Mouse (Mus musculus): ENCODE results near the gene Ywhae. TPM values are rescaled to one million over a fixed set of nuclear protein-coding genes. Genes with fewer than 3 reads are reported as not detected.
A peak's percentile ranks its signal among the peaks of the same experiment; 100 is the strongest.
"Not testable (repeated sequence)": the region's sequence is repeated elsewhere in the genome, so short reads cannot be mapped to it uniquely, and the experiment has no call there.

Gene Ywhae
- total and polyA plus RNA-seq, 3 experiments: 219 to 1,033 (median 577) TPM

DNA sequence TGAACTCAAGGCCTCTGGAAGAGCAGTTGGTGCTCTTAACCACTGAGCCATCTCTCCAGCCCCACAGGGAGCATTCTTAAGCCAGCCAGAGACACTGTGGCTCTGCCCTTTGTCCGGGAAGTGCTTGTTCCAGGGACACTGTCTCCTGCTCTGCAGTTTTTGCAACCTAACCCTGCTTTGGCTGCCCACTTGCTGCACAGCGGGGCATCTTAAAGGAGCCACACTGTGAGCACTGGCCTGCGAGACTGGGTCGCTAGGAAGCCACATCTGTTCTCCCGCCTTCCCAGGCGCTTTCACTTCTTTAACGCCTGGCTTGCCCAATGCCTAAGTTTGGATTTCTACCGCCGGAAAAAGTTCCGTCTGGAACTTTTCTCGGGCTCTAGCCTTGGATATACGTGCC is 17.1 kb upstream of the Ywhae start:
- Histone ChIP-seq H3K9me3 (replicated peaks) (peaks cover 2% of the 10 kb centered on the region), H3K4me1 (ENCODE audit: insufficient read depth, low read depth, low read length) (no peaks in the 10 kb centered on the region), H3K4me3 (ENCODE audit: low read depth, low read length) (no peak overlapping the region), H3K36me3 (replicated peaks) (no peaks in the 10 kb centered on the region), H3K27me3 (ENCODE audit: insufficient read depth, low read length) (peaks cover 10% of the 10 kb centered on the region)
- TF ChIP-seq CTCF (IDR thresholded peaks at IDR 0.05; ENCODE audit: low read depth, low read length): no peak
- TF ChIP-seq TAL1 (conservative IDR thresholded peaks at IDR 0.05; ENCODE audit: low read depth, low read length): no peak
- no peak for TF ChIP-seq POLR2AphosphoS5 (IDR thresholded peaks at IDR 0.05; ENCODE audit: insufficient replicate concordance, low read depth, low read length)
- TF ChIP-seq GATA1 (IDR thresholded peaks at IDR 0.05; ENCODE audit: borderline replicate concordance, low read length): no peak
- no peak for TF ChIP-seq GATA2 (IDR thresholded peaks at IDR 0.05; ENCODE audit: borderline replicate concordance, low read depth, low read length)
- no peak for DNase-seq (ENCODE audit: low spot score)
- ATAC-seq (ENCODE audit: extremely low read depth, insufficient number of reproducible peaks, low FRiP score, poor library complexity, severe bottlenecking): no peak

DNA sequence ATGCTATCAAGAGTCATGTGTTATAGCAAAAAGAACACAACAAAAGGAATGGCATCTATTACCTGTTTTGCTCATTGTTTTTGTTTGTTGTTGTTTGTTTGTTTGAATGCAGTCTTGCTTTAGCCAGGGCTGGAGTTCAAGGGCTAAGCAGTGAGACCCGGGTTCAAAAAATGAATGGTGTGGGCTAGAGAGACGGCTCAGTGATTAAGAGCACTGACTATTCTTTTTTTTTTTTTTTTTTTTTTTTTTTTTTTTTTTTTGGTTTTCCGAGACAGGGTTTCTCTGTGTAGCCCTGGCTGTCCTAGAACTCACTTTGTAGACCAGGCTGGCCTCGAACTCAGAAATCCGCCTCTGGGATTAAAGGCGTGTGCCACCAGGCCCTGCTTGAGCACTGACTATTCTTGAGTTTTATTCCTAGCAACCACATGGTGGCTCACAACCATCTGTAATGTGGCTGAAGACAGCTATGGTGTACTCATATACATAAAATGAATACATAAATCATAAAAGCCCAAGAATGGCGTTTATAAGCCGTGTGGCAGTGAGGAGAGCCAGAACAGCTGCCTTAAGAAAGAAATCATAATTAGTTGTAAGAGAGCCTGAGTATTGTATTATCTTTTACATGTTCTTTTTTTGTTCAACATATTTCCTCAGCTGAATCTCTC is 15.9 kb upstream of the Ywhae start:
- Histone ChIP-seq H3K9me3 (replicated peaks) (peaks cover 10% of the 10 kb centered on the region), H3K4me1 (ENCODE audit: insufficient read depth, low read depth, low read length) (no peaks in the 10 kb centered on the region), H3K36me3 (replicated peaks) (no peaks in the 10 kb centered on the region), H3K4me3 (ENCODE audit: low read depth, low read length) (no peak overlapping the region), H3K27me3 (ENCODE audit: insufficient read depth, low read length) (peaks cover 14% of the 10 kb centered on the region)
- DNase-seq (ENCODE audit: low spot score) (no peak), ATAC-seq (ENCODE audit: extremely low read depth, insufficient number of reproducible peaks, low FRiP score, poor library complexity, severe bottlenecking) (no peak)
- no peak for TF ChIP-seq TAL1 (conservative IDR thresholded peaks at IDR 0.05; ENCODE audit: low read depth, low read length)
- TF ChIP-seq POLR2AphosphoS5 (IDR thresholded peaks at IDR 0.05; ENCODE audit: insufficient replicate concordance, low read depth, low read length): no peak
- no peak for TF ChIP-seq CTCF (IDR thresholded peaks at IDR 0.05; ENCODE audit: low read depth, low read length)
- no peak for TF ChIP-seq GATA1 (IDR thresholded peaks at IDR 0.05; ENCODE audit: borderline replicate concordance, low read length)
- TF ChIP-seq GATA2 (IDR thresholded peaks at IDR 0.05; ENCODE audit: borderline replicate concordance, low read depth, low read length): no peak

DNA sequence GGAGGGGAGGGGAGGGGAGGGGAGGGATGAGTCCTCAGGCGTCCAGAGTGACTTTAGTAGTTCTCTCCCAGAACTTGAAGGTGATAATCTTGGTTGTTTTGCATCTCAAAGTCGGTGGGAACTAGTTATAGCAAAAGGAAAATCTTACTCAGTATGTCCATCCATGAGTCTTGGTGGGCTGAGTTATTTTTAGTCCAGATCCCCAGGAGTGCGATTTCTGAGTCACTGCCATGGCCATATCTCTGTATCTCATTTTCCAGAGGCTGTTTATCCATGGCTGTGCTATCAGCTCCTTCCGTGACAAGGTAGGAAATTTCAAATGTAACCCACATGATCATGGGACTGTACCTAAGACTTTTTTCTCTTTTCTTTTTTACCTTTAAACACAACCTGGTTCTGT is 10.3 kb upstream of the Ywhae start:
- ATAC-seq (ENCODE audit: extremely low read depth, insufficient number of reproducible peaks, low FRiP score, poor library complexity, severe bottlenecking) (no peak), DNase-seq (ENCODE audit: low spot score) (no peak)
- Histone ChIP-seq H3K27me3 (ENCODE audit: insufficient read depth, low read length) (peaks cover 11% of the 10 kb centered on the region), H3K4me3 (ENCODE audit: low read depth, low read length) (no peak overlapping the region), H3K4me1 (ENCODE audit: insufficient read depth, low read depth, low read length) (0 out of 2 replicates have a peak, but pooled peaks cover 2% of the 10 kb centered on the region), H3K36me3 (replicated peaks) (no peaks in the 10 kb centered on the region), H3K9me3 (replicated peaks) (peaks cover 10% of the 10 kb centered on the region)
- no peak for TF ChIP-seq GATA1 (IDR thresholded peaks at IDR 0.05; ENCODE audit: borderline replicate concordance, low read length)
- no peak for TF ChIP-seq GATA2 (IDR thresholded peaks at IDR 0.05; ENCODE audit: borderline replicate concordance, low read depth, low read length)
- TF ChIP-seq TAL1 (conservative IDR thresholded peaks at IDR 0.05; ENCODE audit: low read depth, low read length): no peak
- TF ChIP-seq POLR2AphosphoS5 (IDR thresholded peaks at IDR 0.05; ENCODE audit: insufficient replicate concordance, low read depth, low read length): no peak
- no peak for TF ChIP-seq CTCF (IDR thresholded peaks at IDR 0.05; ENCODE audit: low read depth, low read length)

DNA sequence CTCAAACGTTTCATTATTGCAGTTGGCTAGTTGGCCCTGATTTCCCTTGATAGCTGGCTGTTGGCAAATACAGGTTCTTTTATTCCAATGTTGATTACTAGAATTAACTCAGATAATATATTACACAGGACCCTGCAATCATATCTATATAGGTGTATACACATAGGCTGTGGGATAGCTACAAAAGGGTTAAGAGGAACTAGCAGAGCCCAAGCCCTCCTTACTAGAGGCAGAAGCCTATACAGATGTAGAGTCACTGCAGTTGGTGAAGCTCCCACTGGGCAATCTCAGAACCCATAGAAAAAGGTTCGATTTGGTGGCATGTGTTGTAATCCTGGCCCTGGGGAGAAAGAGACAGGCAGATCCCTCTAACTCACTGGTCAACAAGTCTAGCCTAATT is 5.5 kb upstream of the Ywhae start:
- H3K27me3 ChIP-seq (ENCODE audit: insufficient read depth, low read length): 0 out of 2 replicates have a peak, but pooled peaks cover 2% of the 10 kb centered on the region
- TF ChIP-seq POLR2AphosphoS5 (IDR thresholded peaks at IDR 0.05; ENCODE audit: insufficient replicate concordance, low read depth, low read length) (no peak), CTCF (IDR thresholded peaks at IDR 0.05; ENCODE audit: low read depth, low read length) (no peak), TAL1 (conservative IDR thresholded peaks at IDR 0.05; ENCODE audit: low read depth, low read length) (no peak), GATA2 (IDR thresholded peaks at IDR 0.05; ENCODE audit: borderline replicate concordance, low read depth, low read length) (no peak), GATA1 (IDR thresholded peaks at IDR 0.05; ENCODE audit: borderline replicate concordance, low read length) (no peak)
- H3K9me3 ChIP-seq (replicated peaks): no peaks in the 10 kb centered on the region
- ATAC-seq (ENCODE audit: extremely low read depth, insufficient number of reproducible peaks, low FRiP score, poor library complexity, severe bottlenecking) (no peak), DNase-seq (ENCODE audit: low spot score) (no peak)
- peaks cover 18% of the 10 kb centered on the region for H3K4me1 ChIP-seq (ENCODE audit: insufficient read depth, low read depth, low read length)
- H3K36me3 ChIP-seq (replicated peaks): no peaks in the 10 kb centered on the region
- no peak overlapping the region for H3K4me3 ChIP-seq (ENCODE audit: low read depth, low read length)

DNA sequence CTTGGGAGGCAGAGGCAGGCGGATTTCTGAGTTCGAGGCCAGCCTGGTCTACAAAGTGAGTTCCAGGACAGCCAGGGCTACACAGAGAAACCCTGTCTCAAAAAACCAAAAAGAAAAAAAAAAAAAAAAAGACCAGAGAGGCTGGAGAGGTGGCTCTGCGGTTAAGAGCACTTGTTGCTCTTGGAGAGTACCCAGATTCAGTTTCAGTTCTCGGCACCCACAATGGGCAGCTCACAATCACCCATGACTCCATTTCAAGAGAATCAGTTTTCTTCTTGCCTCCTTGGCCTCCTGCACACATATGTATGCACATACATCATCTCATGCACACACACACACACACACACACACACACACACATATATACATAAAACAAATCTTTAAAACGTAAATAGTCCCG is 5.0 kb upstream of the Ywhae start:
- not testable (repeated sequence) for H3K36me3 ChIP-seq (replicated peaks); ATAC-seq (ENCODE audit: extremely low read depth, insufficient number of reproducible peaks, low FRiP score, poor library complexity, severe bottlenecking)

DNA sequence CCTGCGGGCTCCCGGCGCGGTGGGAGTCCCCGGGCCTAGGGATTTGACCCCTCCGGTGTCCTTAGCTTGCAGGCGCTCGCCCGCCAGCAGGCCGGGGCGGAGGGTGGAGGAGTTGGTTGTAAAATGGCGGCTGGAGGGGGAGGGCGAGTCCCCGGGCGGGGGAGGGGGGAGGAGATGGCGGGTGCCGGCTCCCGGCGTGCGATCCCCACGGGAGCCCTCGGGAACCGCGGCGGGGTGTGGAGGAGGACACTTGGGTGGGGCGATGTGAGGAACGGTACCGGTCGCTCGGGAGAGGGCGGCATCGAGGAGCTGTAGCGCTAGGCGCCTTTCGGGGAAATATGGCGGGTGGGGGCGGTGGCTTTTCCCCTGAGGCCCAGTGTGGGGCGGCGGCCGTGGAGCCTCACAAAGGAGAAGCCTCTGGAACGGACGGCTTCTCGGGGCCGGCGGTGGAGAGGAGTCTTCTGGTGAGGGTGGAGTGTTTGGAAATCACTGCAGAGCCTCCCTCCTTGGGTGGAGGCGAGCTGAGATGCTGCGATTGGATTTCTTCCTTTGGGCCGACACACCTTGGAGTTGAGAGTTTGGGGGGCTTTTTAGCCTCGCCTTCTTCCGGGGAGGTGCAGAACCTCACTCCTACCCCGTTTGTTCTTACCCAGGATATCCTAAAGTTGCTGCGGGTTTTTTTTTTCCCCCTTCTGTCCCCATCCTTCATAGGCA is 715 bp downstream of the Ywhae start:
- peaks cover 30% of the 10 kb centered on the region for H3K36me3 ChIP-seq (replicated peaks)
- DNase-seq (ENCODE audit: low spot score) (peak; percentile 70), ATAC-seq (ENCODE audit: extremely low read depth, insufficient number of reproducible peaks, low FRiP score, poor library complexity, severe bottlenecking) (no peak)
- H3K4me3 ChIP-seq (ENCODE audit: low read depth, low read length): peak overlapping the region; percentile 91
- H3K4me1 ChIP-seq (ENCODE audit: insufficient read depth, low read depth, low read length): peaks cover 52% of the 10 kb centered on the region
- H3K27me3 ChIP-seq (ENCODE audit: insufficient read depth, low read length): 0 out of 2 replicates have a peak, but pooled peaks cover 2% of the 10 kb centered on the region
- TF ChIP-seq TAL1 (conservative IDR thresholded peaks at IDR 0.05; ENCODE audit: low read depth, low read length) (no peak), GATA2 (IDR thresholded peaks at IDR 0.05; ENCODE audit: borderline replicate concordance, low read depth, low read length) (no peak)
- no peaks in the 10 kb centered on the region for H3K9me3 ChIP-seq (replicated peaks)

More for the DNA sequence above, 5.0 kb upstream of the Ywhae start:
- not testable (repeated sequence) for DNase-seq (ENCODE audit: low spot score); H3K9me3 ChIP-seq (replicated peaks); H3K27me3 ChIP-seq (ENCODE audit: insufficient read depth, low read length); H3K4me3 ChIP-seq (ENCODE audit: low read depth, low read length)
- peaks cover 22% of the 10 kb centered on the region for H3K4me1 ChIP-seq (ENCODE audit: insufficient read depth, low read depth, low read length)

Measured in G1E (cell line).